Mouse (Mus musculus): ENCODE results near the gene Hist1h2bl.
"Not testable (repeated sequence)": the region's sequence is repeated elsewhere in the genome, so short reads cannot be mapped to it uniquely, and the experiment has no call there.

Hist1h2bl gene

DNA sequence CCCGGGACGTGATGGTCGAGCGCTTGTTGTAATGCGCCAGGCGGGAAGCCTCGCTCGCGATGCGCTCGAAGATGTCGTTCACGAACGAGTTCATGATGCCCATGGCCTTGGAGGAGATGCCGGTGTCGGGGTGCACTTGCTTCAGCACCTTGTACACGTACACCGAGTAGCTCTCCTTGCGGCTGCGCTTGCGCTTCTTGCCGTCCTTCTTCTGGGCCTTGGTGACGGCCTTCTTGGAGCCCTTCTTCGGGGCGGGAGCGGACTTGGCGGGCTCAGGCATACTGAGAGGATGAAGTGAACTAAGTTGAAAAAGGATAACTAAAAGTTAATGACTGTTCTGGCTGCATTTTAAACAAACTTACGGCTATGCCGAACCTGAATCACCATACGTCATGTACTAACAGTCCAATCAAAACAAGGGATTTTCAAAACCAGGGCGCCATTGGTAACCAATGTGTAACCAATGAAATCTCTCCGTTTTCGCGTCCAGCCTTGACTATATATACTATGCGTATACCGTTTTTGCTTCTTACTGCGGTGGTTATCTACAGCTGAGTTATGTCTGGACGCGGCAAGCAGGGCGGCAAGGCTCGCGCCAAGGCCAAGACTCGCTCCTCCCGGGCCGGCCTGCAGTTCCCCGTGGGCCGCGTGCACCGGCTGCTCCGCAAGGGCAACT lies at the start of gene Hist1h2bl, which contains the start of gene Hist1h2ai:
Gene Hist1h2bl, minus strand, starts transcription at position 280 of the 676 bp plus-strand sequence.
Gene Hist1h2ai, plus strand, starts transcription at position 559 of the 676 bp plus-strand sequence.
- DNase-seq = peak; percentile 77

DNA sequence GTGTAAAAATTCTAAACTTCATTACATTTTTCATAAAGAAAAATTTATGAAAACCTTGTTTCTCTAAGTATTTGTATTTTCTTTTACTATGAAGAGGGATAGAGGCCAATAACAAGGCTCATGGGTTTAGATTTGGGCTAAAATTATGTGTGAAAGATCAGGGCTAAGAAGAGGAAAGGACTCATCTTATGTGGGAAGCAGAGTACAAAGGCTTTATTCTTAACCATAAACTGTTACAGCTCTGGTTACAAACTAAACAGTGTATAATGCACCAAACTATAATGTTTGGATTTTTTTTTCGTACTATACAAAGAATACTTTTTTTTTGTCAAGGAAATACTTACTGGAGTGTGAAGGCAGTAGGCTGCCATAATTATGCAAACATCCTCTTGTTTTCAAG lies 39.8 kb upstream of the Hist1h2bl start:
- DNase-seq = no peak

DNA sequence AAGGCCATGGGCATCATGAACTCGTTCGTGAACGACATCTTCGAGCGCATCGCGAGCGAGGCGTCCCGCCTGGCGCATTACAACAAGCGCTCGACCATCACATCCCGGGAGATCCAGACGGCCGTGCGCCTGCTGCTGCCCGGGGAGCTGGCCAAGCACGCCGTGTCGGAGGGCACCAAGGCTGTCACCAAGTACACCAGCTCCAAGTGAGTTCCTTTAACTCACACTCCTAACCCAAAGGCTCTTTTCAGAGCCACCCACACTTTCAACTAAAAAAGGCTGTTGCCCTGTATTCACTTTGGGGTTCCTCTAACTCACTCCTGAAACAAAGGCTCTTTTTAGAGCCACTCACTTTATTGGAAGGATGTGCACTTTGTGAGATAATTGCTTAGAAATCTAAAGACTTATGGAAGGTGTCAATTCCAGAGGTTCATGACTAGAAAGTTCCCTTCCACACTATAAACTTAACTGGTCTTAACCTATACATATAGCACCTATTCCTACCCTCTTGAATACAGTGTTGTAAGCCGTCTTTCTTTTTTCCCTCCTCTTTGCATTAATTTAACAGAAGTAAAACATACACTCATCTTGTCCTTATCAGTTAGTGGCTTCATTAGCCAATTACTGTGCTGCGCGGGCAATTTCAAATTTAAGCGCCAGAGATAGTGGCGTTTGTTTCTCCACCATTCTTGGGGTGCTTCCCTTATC lies 38.5 kb upstream of the Hist1h2bl start:
- not testable (repeated sequence) for DNase-seq

DNA sequence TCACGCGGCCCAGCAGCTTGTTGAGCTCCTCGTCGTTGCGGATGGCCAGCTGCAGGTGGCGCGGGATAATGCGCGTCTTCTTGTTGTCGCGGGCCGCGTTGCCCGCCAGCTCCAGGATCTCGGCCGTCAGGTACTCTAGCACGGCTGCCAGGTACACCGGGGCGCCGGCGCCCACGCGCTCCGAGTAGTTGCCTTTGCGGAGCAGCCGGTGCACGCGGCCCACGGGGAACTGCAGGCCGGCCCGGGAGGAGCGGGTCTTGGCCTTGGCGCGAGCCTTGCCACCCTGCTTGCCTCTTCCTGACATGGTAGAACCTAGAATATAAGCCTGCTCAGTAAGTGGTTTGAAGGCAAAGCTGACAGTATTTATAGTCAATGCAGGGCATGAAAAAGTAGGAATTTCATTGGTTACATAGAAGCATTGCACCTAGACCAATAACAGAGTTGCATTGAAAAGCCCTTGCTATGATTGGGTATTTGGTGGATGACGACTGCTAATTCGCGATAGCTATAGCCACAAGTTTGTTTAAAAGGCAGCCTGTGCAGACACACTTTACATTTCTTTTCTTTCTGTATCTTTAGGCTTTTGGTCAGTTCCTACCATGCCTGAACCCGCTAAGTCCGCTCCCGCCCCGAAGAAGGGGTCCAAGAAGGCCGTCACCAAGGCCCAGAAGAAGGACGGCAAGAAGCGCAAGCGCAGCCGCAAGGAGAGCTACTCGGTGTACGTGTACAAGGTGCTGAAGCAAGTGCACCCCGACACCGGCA lies 37.8 kb upstream of the Hist1h2bl start, which contains the start of the genes Hist1h2ak and Hist1h2bn:
Gene Hist1h2ak, minus strand, starts transcription at position 304 of the 762 bp plus-strand sequence.
Gene Hist1h2bn, plus strand, starts transcription at position 600 of the 762 bp plus-strand sequence.
- peak; percentile 54 for DNase-seq

DNA sequence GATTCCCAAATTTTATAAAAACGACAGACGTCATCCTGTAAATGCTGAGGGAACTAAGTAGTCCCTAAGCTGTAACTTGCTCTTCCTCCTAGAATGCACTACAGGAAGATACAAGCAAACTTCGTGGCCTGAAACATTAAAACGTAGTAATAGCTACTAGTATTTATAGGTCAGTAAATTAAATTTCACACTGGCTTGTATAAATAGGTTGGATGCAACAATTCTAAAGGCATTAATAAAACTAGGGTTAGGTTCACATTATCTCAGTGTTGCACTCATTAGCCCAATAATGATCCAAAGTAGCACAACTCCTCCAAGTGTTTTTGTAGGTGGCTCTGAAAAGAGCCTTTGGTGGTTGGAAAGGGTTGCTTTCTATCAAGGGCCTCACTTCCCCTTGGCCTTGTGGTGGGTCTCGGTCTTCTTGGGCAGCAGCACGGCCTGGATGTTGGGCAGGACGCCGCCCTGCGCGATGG lies 37.1 kb upstream of the Hist1h2bl start:
- DNase-seq = no peak

DNA sequence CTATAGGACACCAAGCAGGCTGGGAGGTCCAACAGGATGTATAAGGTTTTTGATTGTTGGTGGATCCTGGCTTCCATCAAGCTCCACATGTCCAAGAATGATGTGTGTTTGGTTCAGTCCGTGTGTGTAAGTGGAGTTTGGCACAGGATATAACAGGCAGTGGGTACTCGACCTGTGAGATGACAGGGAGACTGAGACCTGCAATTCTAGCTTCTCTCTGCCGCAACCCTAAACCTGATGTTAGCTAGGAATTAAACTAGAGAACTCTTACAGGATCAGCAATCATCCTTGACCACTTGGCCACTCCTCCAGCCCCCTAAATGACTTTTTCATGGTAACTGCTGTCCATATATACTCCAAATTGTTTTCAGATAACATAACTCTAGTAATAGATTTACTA lies 36.4 kb upstream of the Hist1h2bl start:
- DNase-seq = no peak

DNA sequence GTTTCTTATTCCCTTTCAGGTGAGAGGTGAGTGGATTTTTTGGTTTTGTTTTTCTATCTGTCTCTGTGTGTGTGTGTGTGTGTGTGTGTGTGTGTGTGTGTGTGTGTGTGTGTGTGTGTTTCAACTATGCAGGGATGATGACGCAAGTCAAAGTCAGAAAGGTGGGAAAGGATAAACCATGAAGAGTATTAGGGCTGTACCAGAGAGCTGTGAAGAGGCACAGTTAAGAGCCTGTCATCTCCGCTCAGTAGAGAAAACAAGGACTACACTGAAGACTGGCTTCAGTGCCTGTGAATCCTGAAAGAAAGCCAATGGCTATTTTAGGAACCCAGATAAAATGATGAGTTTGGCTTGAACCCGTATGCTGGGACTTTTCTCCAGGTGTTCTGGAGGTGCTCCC lies 35.9 kb upstream of the Hist1h2bl start:
- no peak for DNase-seq

DNA sequence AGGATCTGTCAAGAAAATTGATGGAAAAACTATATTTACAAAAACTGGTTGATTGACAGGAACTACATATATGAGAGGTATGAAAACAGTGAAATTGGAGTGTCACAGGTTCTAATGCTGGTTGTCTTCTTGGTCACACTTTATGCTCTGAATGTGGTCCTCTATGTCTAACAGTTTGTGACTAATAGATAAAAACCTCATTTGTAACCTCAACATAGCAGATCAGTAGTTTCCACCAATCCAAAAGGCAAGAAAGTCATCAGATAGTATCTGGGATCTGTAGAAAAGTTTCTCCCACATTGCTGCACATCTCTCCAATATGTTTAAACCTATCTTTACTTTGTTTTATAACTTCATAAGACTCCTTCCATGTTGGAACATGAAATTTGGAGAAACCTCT lies 35.5 kb upstream of the Hist1h2bl start:
- no peak for DNase-seq

DNA sequence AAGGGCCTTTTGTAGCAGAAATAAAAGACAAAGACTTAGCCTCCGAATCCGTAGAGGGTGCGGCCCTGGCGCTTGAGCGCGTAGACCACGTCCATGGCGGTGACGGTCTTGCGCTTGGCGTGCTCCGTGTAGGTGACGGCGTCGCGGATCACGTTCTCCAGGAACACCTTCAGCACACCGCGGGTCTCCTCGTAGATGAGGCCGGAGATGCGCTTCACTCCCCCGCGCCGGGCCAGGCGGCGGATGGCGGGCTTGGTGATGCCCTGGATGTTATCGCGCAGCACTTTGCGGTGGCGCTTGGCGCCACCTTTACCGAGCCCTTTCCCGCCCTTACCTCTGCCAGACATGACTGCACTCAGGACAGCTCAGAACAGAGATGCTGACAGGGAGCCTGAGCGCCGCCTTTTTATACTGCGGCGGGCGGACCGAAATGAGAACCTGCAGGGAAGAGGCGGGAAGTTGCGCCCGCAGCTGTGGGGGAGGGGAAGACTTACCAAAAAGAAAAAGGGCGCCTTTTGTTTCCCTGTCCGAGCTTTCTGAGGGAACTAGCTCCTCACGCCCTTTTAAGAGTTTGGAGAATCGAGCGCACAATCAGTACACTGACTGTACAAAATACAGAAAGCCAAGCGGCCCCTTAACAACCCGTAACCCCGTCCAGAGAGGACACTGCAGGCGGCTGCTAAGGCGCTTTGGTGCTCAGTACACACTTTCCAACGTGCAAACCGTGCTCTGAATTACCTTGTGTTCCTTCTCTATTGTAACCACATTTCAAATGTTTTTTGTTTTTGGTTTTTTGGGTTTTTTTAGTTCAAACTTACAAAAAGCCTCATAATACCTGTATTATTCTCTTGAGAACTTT lies 34.4 kb upstream of the Hist1h2bl start, which contains the start of gene Hist1h4k:
Gene Hist1h4k, minus strand, starts transcription at position 347 of the 859 bp plus-strand sequence.
- DNase-seq = peak; percentile 86

DNA sequence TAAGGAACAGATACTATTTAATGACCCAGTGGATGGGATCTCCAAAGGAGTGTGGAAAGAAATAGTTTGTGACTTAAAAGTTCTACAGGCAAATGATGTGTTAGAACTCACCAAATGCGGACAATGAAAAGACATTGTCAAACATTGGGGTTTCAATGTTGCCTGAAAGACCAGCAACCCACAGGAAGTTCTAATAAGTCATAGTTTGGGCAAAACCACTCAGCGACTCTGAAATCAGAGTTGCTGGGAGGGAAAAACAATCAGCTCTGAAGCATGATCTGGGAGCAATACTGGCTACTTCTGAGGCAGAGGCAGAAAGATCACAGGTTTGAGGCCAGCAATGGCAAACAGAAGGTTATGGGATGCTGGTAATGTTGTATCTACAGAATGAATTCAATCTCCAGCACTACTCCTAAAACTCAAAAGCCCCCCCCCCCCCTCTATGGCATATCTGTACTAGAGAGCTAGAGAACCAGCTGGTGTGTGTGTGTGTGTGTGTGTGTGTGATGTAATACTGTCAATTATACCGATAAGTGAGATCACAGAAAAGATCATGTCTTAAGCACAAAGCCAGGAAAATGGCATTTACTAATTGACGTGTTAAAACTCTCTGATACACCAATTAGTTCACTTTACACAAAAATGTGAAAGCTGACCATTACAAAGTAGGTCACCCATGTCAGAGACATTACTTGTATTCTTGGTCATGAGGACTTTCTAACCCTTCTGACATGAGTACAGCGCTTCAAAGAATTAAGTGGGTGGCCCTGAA lies 33.6 kb upstream of the Hist1h2bl start:
- DNase-seq = no peak

DNA sequence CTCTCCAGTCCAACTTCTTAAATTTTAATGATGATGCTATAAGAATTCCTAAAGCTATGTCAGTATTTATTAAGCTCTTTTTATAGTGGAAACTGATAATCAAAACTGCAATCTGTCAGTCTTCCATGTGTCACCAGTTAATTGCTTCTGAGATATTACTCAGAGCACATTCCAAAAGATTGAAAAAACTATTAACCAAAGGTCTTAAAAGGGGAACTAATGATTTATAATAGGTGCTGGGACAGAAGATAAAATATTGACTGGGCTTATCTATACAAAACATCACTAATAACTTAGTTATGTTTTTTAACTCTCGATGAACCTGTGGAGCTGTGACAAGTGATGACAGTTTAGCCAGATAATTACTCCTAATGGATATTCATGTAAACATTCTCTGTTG lies 29.1 kb upstream of the Hist1h2bl start:
- no peak for DNase-seq

DNA sequence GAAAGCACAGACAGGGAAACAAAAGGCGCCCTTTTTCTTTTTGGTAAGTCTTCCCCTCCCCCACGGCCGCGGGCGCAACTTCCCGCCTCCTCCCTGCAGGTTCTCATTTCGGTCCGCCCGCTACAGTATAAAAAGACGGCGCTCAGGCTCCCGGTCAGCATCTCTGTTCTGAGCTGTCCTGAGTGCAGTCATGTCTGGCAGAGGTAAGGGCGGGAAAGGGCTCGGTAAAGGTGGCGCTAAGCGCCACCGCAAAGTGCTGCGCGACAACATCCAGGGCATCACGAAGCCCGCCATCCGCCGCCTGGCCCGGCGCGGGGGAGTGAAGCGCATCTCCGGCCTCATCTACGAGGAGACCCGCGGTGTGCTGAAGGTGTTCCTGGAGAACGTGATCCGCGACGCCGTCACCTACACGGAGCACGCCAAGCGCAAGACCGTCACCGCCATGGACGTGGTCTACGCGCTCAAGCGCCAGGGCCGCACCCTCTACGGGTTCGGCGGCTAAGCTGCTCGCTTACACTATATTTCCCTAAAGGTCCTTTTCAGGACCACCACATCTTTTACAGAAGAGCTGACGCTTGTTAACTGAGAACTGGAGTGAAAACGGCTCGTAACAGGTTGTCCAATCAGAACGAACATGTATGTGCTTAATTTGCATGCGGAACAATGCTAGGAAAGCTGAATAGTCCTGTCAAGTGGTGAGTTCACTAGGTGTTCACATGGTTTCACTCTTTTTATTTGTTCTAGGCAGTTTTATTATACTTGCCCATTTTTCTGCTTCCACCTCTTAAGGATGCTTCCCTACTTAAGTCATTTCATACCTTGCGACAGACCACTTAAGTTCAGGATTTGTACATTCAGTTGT lies 19.2 kb upstream of the Hist1h2bl start, which contains the start of gene Hist1h4j:
Gene Hist1h4j, plus strand, starts transcription at position 159 of the 862 bp plus-strand sequence.
- peak; percentile 67 for DNase-seq

DNA sequence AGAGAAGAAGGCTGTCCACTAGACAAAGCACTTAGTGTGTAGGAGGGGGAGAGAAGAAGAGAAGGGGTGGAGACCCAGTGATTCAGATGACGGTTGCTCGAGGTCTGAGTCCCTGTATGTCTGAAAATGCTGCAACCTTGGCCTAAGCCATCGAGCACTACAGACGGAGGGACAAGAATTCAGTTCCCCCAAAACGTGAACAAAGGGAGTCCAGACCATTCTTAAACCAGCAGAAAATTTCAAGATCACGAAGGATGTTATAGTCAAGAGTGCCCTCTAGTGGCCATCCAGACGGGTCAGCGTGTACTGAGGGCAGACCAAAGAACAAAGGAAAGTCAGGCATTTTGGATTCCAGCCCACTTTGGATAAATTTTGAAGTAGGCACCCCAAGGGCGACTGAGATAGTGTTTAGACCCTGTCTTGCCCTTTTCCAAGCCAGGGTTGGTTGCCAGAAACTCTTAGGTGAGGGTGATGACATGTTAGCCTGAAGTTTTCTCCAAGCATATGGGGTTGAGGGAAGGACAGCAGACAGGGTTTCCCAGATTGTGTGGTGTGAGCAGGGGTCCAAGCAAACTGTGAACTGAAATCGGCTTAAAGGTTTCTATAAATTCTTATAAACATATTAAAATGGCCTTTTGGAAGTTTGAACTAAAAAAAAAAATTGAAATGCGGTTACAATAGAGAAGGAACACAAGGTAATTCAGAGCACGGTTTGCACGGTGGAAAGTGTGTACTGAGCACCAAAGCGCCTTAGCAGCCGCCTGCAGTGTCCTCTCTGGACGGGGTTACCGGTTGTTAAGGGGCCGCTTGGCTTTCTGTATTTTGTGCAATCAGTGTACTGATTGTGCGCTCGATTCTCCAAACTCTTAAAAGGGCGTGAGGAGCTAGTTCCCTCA lies 18.3 kb upstream of the Hist1h2bl start:
- peak; percentile 85 for DNase-seq

DNA sequence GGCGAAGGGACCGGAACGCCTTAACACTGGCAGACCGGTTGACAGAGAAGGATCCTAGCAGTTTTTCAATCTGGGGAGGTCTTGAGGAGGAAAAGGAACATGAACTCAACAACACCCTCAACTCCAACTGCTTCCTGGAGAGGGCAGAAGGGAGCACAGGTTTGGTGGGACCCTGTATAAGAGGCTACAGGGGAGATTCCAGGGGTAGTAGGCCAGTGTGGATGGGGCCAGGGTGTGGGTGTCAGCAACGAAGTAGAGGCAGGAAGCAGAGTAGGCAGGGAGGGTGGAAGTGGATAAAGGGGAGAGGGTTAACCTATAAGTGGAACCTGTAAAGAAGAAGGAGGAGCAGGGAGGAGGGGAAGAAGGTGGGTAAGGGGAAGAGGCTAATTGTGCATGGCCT lies 17.5 kb upstream of the Hist1h2bl start:
- no peak for DNase-seq

DNA sequence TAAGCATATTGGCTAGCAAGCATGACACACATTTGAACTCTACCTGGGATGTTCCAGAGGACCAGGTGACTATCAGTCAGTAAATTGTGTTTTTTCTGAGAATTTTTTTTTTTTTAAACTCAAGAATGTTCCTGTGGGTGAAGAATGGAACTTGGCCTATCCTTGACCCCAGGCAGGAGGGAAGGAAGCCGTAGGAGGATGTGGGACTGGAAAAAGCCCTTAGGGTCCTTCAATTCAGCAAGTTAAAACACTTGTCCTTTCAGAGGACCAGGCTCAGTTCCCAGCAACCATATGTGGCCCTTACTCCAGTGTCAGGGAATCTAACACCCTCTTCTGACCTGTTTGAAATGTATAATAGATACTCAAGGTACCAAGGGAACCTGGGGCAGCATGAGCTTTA lies 13.6 kb upstream of the Hist1h2bl start:
- DNase-seq = no peak

DNA sequence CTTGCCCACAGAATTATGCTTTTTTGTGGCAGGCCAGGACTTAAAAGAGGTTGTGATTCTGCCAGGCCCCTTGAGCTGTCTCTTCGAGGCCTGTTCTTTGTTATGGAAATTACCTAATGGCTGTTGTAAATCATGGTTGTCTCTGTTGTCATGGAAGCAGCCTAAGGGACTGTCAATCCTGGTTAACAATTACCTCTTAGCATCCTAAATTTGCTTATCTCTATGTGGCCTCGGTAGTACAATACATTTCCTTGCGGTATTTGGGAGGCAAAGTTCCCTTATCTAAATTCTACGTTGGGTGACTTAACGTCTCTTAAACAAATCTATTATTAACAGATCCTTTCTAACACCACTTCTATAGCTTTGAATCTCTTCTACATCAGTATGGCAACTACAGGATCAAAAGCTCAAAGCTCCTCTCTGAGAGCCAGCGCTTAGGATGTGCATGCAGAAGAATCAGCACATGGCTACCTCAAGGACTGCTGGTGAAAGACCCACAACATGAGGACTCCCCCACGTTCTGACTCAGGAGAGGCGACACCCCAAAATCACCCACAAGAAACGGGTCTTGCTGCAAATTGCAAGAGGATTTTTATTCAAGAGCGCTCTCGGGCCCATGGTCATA lies 12.1 kb upstream of the Hist1h2bl start:
- no peak for DNase-seq

DNA sequence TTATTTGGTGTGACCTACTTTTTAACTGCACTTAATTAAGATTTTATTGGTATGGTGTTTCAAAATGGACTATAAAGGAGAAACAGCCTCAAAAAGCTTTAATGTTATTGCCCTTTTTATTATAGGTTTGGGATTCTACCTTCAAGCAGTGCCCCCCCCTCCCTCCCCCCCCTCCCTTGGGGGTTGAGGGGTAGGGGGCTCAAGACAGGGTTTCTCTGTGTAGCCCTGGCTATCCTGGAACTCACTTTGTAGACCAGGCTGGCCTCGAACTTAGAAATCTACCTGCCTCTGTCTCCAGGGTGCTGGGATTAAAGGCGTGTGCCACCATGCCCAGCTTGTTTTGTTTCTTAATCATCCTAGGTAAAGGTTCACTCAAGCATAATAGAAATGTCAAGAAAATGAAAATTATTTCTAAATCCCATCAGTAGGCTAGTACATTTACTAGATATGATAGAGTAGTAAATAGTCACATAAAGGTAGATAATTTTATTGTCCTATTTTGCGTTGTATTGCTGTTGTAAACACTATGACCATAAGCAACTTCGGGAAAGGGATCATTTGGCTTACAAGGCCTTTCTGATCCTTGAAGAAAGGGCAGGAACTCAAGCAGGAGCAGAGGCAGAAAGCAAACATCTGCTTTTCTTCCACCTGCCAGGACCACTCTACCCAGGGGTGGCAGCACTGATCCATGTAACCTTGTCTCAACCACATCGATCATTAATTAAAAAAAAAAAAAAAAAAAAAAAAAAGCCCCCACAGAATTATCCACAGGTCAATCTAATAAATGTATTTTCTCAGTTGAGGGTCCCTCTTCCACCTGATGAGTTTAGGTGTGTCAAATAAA lies 7.3 kb upstream of the Hist1h2bl start:
- DNase-seq = no peak

Measured in lung, postnatal 14 days (tissue).